Mouse (Mus musculus) myocyte (in vitro differentiated cells): Measurements from ENCODE around the gene Gkap1. TPM values are rescaled to one million over a fixed set of nuclear protein-coding genes. Genes with fewer than 3 reads are reported as not detected.
A peak's percentile ranks its signal among the peaks of the same experiment; 100 is the strongest.

Experiments
- H3K27me3 ChIP-seq: one replicate; pipeline ENCODE4 v1.6.1; 2011; ENCODE audit not compliant: control insufficient read depth, insufficient read depth, insufficient read length
- H3K36me3 ChIP-seq: one replicate; pipeline ENCODE4 v1.6.1; 2011; ENCODE audit not compliant: control insufficient read depth, insufficient read depth
- H3K4me2 ChIP-seq: one replicate; pipeline ENCODE4 v1.6.1; 2011; ENCODE audit warnings: low read depth, control low read depth
- H3K4me3 ChIP-seq: one replicate; pipeline ENCODE4 v1.5.1; 2011; ENCODE audit warnings: mild to moderate bottlenecking, control low read depth, moderate library complexity
- H3K79me2 ChIP-seq: one replicate; pipeline ENCODE4 v1.6.1; 2011; ENCODE audit not compliant: control insufficient read depth, insufficient read depth
- H3ac ChIP-seq: one replicate; pipeline ENCODE4 v1.6.1; 2011; ENCODE audit not compliant: control insufficient read depth, insufficient read length
- CEBPB ChIP-seq: IDR thresholded peaks from 2 replicates; pipeline ENCODE4 v1.6.1; 2011; ENCODE audit warnings: mild to moderate bottlenecking, moderate library complexity; ENCODE audit not compliant: poor library complexity, insufficient read depth, severe bottlenecking
- E2F4 ChIP-seq: IDR thresholded peaks from one replicate; pipeline ENCODE4 v1.6.1; 2011; ENCODE audit warnings: mild to moderate bottlenecking, control low read depth, moderate library complexity; ENCODE audit not compliant: insufficient read depth
- MAX ChIP-seq: IDR thresholded peaks from one replicate; pipeline ENCODE4 v1.6.1; 2011; ENCODE audit warnings: low read depth, mild to moderate bottlenecking, control low read depth
- MYOD1 ChIP-seq, 3 experiments: IDR thresholded peaks; one replicate each; pipeline ENCODE4 v1.6.1; 2011; ENCODE audit warnings: control low read depth in 2 of 3, low read depth in 2 of 3, mild to moderate bottlenecking in 2 of 3, moderate library complexity in 1 of 3; ENCODE audit not compliant: insufficient read length in 2 of 3, control insufficient read depth in 1 of 3
- MYOG ChIP-seq, 3 experiments: IDR thresholded peaks; one replicate each; pipeline ENCODE4 v1.6.1; 2011; ENCODE audit warnings: control low read depth in 2 of 3, low read depth in 2 of 3, mild to moderate bottlenecking in 2 of 3; ENCODE audit not compliant: insufficient read length in 2 of 3, control insufficient read depth in 1 of 3, insufficient read depth in 1 of 3
- POLR2A ChIP-seq: IDR thresholded peaks from one replicate; pipeline ENCODE4 v1.6.1; 2011; ENCODE audit warnings: low read depth, mild to moderate bottlenecking, control low read depth, moderate library complexity; ENCODE audit not compliant: insufficient read length
- POLR2AphosphoS2 ChIP-seq: IDR thresholded peaks from one replicate; pipeline ENCODE4 v1.6.1; 2011; ENCODE audit warnings: low read depth, control low read depth; ENCODE audit not compliant: insufficient read length
- REST ChIP-seq: IDR thresholded peaks from one replicate; pipeline ENCODE4 v1.6.1; 2011; ENCODE audit warnings: mild to moderate bottlenecking, control low read depth, moderate library complexity; ENCODE audit not compliant: insufficient read depth, insufficient read length
- SRF ChIP-seq: IDR thresholded peaks from one replicate; pipeline ENCODE4 v1.6.1; 2011; ENCODE audit warnings: low read depth; ENCODE audit not compliant: control insufficient read depth, insufficient read length
- TCF12 ChIP-seq: IDR thresholded peaks from one replicate; pipeline ENCODE4 v1.6.1; 2011; ENCODE audit warnings: mild to moderate bottlenecking, control low read depth; ENCODE audit not compliant: poor library complexity, insufficient read depth, severe bottlenecking
- TCF3 ChIP-seq: IDR thresholded peaks from one replicate; pipeline ENCODE4 v1.6.1; 2011; ENCODE audit warnings: low read depth, control low read depth; ENCODE audit not compliant: insufficient read length
- USF1 ChIP-seq: IDR thresholded peaks from one replicate; pipeline ENCODE4 v1.6.1; 2011; ENCODE audit warnings: low read depth, mild to moderate bottlenecking, control low read depth, moderate library complexity
- polyA plus RNA-seq: library from polyadenylated mRNA; unstranded; fragments of >200 nt; fragmentation: generic; extraction: Trizol; gene quantifications from one replicate; pipeline ENCODE4 v1.2.1, GENCODE M21; 2012; ENCODE audit warnings: missing spikeins

The Gkap1 gene
- polyA plus RNA-seq, 1 experiment: 12.2 TPM

GRCm38 (mm10) chr13:58309499-58309898 is 34.0 kb upstream of the Gkap1 start:
- TF ChIP-seq E2F4 (no peak), MYOG (IDR thresholded peaks at IDR 0.05; ENCODE audit: control insufficient read depth in 1 of 3, insufficient read depth in 1 of 3, insufficient read length in 2 of 3, low read depth in 2 of 3) (peak in 2 of 3 experiments; percentile 20 to 29), SRF (no peak), MYOD1 (IDR thresholded peaks at IDR 0.05; ENCODE audit: control insufficient read depth in 1 of 3, insufficient read length in 2 of 3, low read depth in 2 of 3) (peak; percentile 15 to 85 (median 85))
- Histone ChIP-seq H3K27me3 (peaks cover 4% of the 10 kb centered on the region), H3K4me3 (no peak overlapping the region), H3K79me2 (no peaks in the 10 kb centered on the region), H3K36me3 (no peaks in the 10 kb centered on the region), H3K4me2 (no peak overlapping the region), H3ac (no peak overlapping the region)

GRCm38 (mm10) chr13:58307453-58307852 is 32.0 kb upstream of the Gkap1 start:
- peaks cover 9% of the 10 kb centered on the region for H3K27me3 ChIP-seq
- H3K4me3 ChIP-seq: no peak overlapping the region
- H3K4me2 ChIP-seq: no peak overlapping the region
- no peak for TF ChIP-seq TCF12
- TF ChIP-seq REST: no peak
- TF ChIP-seq POLR2A: no peak
- TF ChIP-seq SRF: no peak
- TF ChIP-seq MAX: no peak
- no peak overlapping the region for H3ac ChIP-seq
- H3K36me3 ChIP-seq: no peaks in the 10 kb centered on the region
- H3K79me2 ChIP-seq: no peaks in the 10 kb centered on the region

GRCm38 (mm10) chr13:58305230-58305629 is 29.7 kb upstream of the Gkap1 start:
- TF ChIP-seq E2F4 (no peak), MAX (no peak), MYOD1 (IDR thresholded peaks at IDR 0.05; ENCODE audit: control insufficient read depth in 1 of 3, insufficient read length in 2 of 3, low read depth in 2 of 3) (no peak), TCF3 (no peak), SRF (no peak), POLR2AphosphoS2 (no peak), USF1 (no peak)
- Histone ChIP-seq H3K36me3 (no peaks in the 10 kb centered on the region), H3K4me2 (no peak overlapping the region), H3K4me3 (no peak overlapping the region), H3K79me2 (no peaks in the 10 kb centered on the region), H3ac (no peak overlapping the region), H3K27me3 (peaks cover 9% of the 10 kb centered on the region)

GRCm38 (mm10) chr13:58302421-58303145 is 27.1 kb upstream of the Gkap1 start:
- Histone ChIP-seq H3K36me3 (no peaks in the 10 kb centered on the region), H3K4me3 (no peak overlapping the region), H3K79me2 (no peaks in the 10 kb centered on the region), H3K4me2 (no peak overlapping the region), H3K27me3 (peaks cover 5% of the 10 kb centered on the region), H3ac (no peak overlapping the region)
- TF ChIP-seq MYOD1 (IDR thresholded peaks at IDR 0.05; ENCODE audit: control insufficient read depth in 1 of 3, insufficient read length in 2 of 3, low read depth in 2 of 3) (no peak), CEBPB (no peak)

GRCm38 (mm10) chr13:58301961-58302360 is 26.5 kb upstream of the Gkap1 start:
- no peak overlapping the region for H3K4me3 ChIP-seq
- TF ChIP-seq CEBPB: no peak
- no peak for TF ChIP-seq TCF12
- no peak for TF ChIP-seq MYOG (IDR thresholded peaks at IDR 0.05; ENCODE audit: control insufficient read depth in 1 of 3, insufficient read depth in 1 of 3, insufficient read length in 2 of 3, low read depth in 2 of 3)
- TF ChIP-seq SRF: no peak
- no peak for TF ChIP-seq USF1
- H3K79me2 ChIP-seq: no peaks in the 10 kb centered on the region
- no peak overlapping the region for H3K4me2 ChIP-seq
- H3K27me3 ChIP-seq: peaks cover 5% of the 10 kb centered on the region
- no peak overlapping the region for H3ac ChIP-seq
- no peaks in the 10 kb centered on the region for H3K36me3 ChIP-seq

GRCm38 (mm10) chr13:58298756-58299155 is 23.3 kb upstream of the Gkap1 start:
- Histone ChIP-seq H3K36me3 (no peaks in the 10 kb centered on the region), H3K79me2 (no peaks in the 10 kb centered on the region), H3K27me3 (peaks cover 5% of the 10 kb centered on the region), H3K4me2 (no peak overlapping the region), H3ac (no peak overlapping the region), H3K4me3 (no peak overlapping the region)
- TF ChIP-seq SRF (no peak), MAX (no peak), POLR2A (no peak)
